Mouse (Mus musculus) megakaryocyte progenitor cell, adult 5-6 weeks (primary cell): ENCODE results near the gene Tia1. TPM values are rescaled to one million over a fixed set of nuclear protein-coding genes. Genes with fewer than 3 reads are reported as not detected.

Experiments
- ATAC-seq: replicated peaks from 2 replicates; pipeline ENCODE4 v1.8.0; 2016; ENCODE audit warnings: mild to moderate bottlenecking, moderate TSS enrichment, inconsistent platforms; ENCODE audit not compliant: poor library complexity
- total RNA-seq, 2 experiments: library from RNA; stranded (forward) in 1 of 2; stranded (reverse) in 1 of 2; fragments of 157-497, 149-512 nt in 1 of 2; fragments of 200-1000 nt in 1 of 2; gene quantifications; 2 replicates each; pipeline versions ENCODE4 v1.2.3 to v1.2.4; 2015 to 2017

The Tia1 gene
- total RNA-seq, 2 experiments from 2014 or later = 75.5 to 125 TPM

- ATAC-seq = no peak
These were observed 22.3 kb downstream of the Tia1 start, which contains the start of gene Gm44790 for GRCm38 (mm10) chr6:86426358-86426757. Gene Gm44790, plus strand, starts transcription at chr6:86426658.

GRCm38 (mm10) chr6:86431531-86431930 is 27.5 kb downstream of the Tia1 start:
- no peak for ATAC-seq

GRCm38 (mm10) chr6:86433696-86434095 is 29.7 kb downstream of the Tia1 start:
- ATAC-seq = no peak

GRCm38 (mm10) chr6:86437711-86438110 is 33.7 kb downstream of the Tia1 start:
- ATAC-seq = peak; percentile 70

GRCm38 (mm10) chr6:86438272-86439118 is 34.5 kb downstream of the Tia1 start, which contains the start of gene C87436:
Gene C87436, plus strand, starts transcription at chr6:86438374.
- ATAC-seq = peak; percentile 78

GRCm38 (mm10) chr6:86439119-86439496 is 35.1 kb downstream of the Tia1 start:
- no peak for ATAC-seq

GRCm38 (mm10) chr6:86439531-86439930 is 35.5 kb downstream of the Tia1 start:
- no peak for ATAC-seq

GRCm38 (mm10) chr6:86441571-86441970 is 37.6 kb downstream of the Tia1 start:
- ATAC-seq = no peak

- ATAC-seq = no peak
These were observed 41.5 kb downstream of the Tia1 start for GRCm38 (mm10) chr6:86445551-86445950.

GRCm38 (mm10) chr6:86446927-86447568 is 43.0 kb downstream of the Tia1 start:
- peak; percentile 31 for ATAC-seq

- ATAC-seq = no peak
These were observed 52.7 kb downstream of the Tia1 start for GRCm38 (mm10) chr6:86456727-86457126.

- no peak for ATAC-seq
These were observed 59.1 kb downstream of the Tia1 start for GRCm38 (mm10) chr6:86463079-86463478.

- no peak for ATAC-seq
These were observed 67.3 kb downstream of the Tia1 start for GRCm38 (mm10) chr6:86471317-86471716.

GRCm38 (mm10) chr6:86471760-86472099 is 67.7 kb downstream of the Tia1 start:
- ATAC-seq = peak; percentile 24; the same call in 1 of the 2 replicates

GRCm38 (mm10) chr6:86472100-86472955 is 68.3 kb downstream of the Tia1 start:
- peak; percentile 90 for ATAC-seq

- no peak for ATAC-seq
These were observed 69.1 kb downstream of the Tia1 start for GRCm38 (mm10) chr6:86473077-86473476.

- no peak for ATAC-seq
These were observed 70.1 kb downstream of the Tia1 start for GRCm38 (mm10) chr6:86474072-86474471.

- ATAC-seq = no peak
These were observed 70.7 kb downstream of the Tia1 start for GRCm38 (mm10) chr6:86474646-86475181.

GRCm38 (mm10) chr6:86475462-86476167 is 71.6 kb downstream of the Tia1 start:
- ATAC-seq = no peak

GRCm38 (mm10) chr6:86476931-86477330 is 72.9 kb downstream of the Tia1 start:
- ATAC-seq = no peak
